Mouse (Mus musculus) layer of hippocampus, postnatal 25 days (tissue): Measurements from ENCODE around the gene Upk3b. TPM values are rescaled to one million over a fixed set of nuclear protein-coding genes. Genes with fewer than 3 reads are reported as not detected.

Experiments
- total RNA-seq, 2 experiments: library from RNA; stranded (reverse); gene quantifications; 2 replicates each; pipeline ENCODE4 v1.2.3; 2021

Gene Upk3b
- total RNA-seq, 2 experiments from 2014 or later = not detected

Other genes starting within 250 kb of the Upk3b start
- 10 to 100 TPM; 62.7 to 81.7 TPM for gene Srrm3, start 231.6 kb upstream of the Upk3b start, total RNA-seq
- gene Hspb1, start 150.6 kb upstream of the Upk3b start, total RNA-seq = 10 to 100 TPM in 1 of 2 experiments, 1 to 10 TPM in 1; 7.7 to 14.4 TPM
- 1,000 to 10,000 TPM; 1,286 to 1,307 TPM for gene Ywhag, start 103.9 kb upstream of the Upk3b start, total RNA-seq
- 1 to 10 TPM in 1 of 2 experiments, under 1 TPM in 1; 0.77 to 1.3 TPM for gene Ssc4d, start 64.0 kb upstream of the Upk3b start, total RNA-seq
- gene Zp3, start 58.4 kb upstream of the Upk3b start, total RNA-seq = not detected
- 1 to 10 TPM; 7.8 to 8.2 TPM for gene Dtx2, start 43.7 kb upstream of the Upk3b start, total RNA-seq
- gene Upk3bl, start 16.0 kb downstream of the Upk3b start, total RNA-seq = not detected
- 1 to 10 TPM; 2.5 to 3.4 TPM for gene Rasa4, start 45.4 kb downstream of the Upk3b start, total RNA-seq
- gene Polr2j, start 78.1 kb downstream of the Upk3b start, total RNA-seq = 10 to 100 TPM; 72.0 to 86.0 TPM
- 10 to 100 TPM; 11.9 to 15.9 TPM for gene Lrwd1, start 97.6 kb downstream of the Upk3b start, total RNA-seq
- gene Alkbh4, start 97.7 kb downstream of the Upk3b start, total RNA-seq = 10 to 100 TPM; 10.1 to 12.0 TPM
- 100 to 1,000 TPM; 136 to 151 TPM for gene Orai2, start 132.2 kb downstream of the Upk3b start, total RNA-seq
- gene Prkrip1, start 160.5 kb downstream of the Upk3b start, total RNA-seq = 10 to 100 TPM; 32.8 to 42.6 TPM
- 1 to 10 TPM; 5.7 to 6.4 TPM for gene Sh2b2, start 208.1 kb downstream of the Upk3b start, total RNA-seq